Mouse (Mus musculus) limb, embryonic 10.5 days (tissue): ENCODE measurements around the gene Slc6a19. TPM values are rescaled to one million over a fixed set of nuclear protein-coding genes. Genes with fewer than 3 reads are reported as not detected.

ENCODE experiments used
- polyA plus RNA-seq: library from polyadenylated mRNA; unstranded; fragments of >200 nt; fragmentation: Nextera tagmentation; extraction: Ambion mirVana; gene quantifications from 2 replicates; pipeline ENCODE4 v1.2.1, GENCODE M21; 2016

Slc6a19 gene
- polyA plus RNA-seq, 1 experiment from 2014 or later: not detected

Other genes with a start within 250 kb of the Slc6a19 start
- gene Lpcat1, start 237.7 kb downstream of the Slc6a19 start, polyA plus RNA-seq: 51.5 and 56.7 TPM in 2 replicates
- not detected in 2 replicates for gene Slc6a3, start 168.1 kb downstream of the Slc6a19 start, polyA plus RNA-seq
- 111 and 112 TPM in 2 replicates for gene Clptm1l, start 100.9 kb downstream of the Slc6a19 start, polyA plus RNA-seq
- 10.4 and 12.9 TPM in 2 replicates for gene Tert, start 78.0 kb downstream of the Slc6a19 start, polyA plus RNA-seq
- not detected in 2 replicates for gene Slc6a18, start 26.8 kb downstream of the Slc6a19 start, polyA plus RNA-seq
- gene Slc12a7, start 28.2 kb upstream of the Slc6a19 start, polyA plus RNA-seq: 49.5 and 59.6 TPM in 2 replicates
- 43.2 and 57.4 TPM in 2 replicates for gene Nkd2, start 142.8 kb upstream of the Slc6a19 start, polyA plus RNA-seq
- gene Trip13, start 232.9 kb upstream of the Slc6a19 start, polyA plus RNA-seq: 80.2 and 81.1 TPM in 2 replicates
- gene Brd9, start 232.9 kb upstream of the Slc6a19 start, polyA plus RNA-seq: 42.8 and 55.3 TPM in 2 replicates